Mouse (Mus musculus) spleen, postnatal 36 days (tissue): ENCODE results near the gene Zfp78.

ENCODE experiments used
- DNase-seq, 2 experiments: peaks; one replicate each; pipeline ENCODE4 v3.0.0; 2022; ENCODE audit warnings: low spot score in 2 of 2, mixed read lengths in 1 of 2

Gene Zfp78

GRCm38 (mm10) chr7:6388971-6389370 is 25.9 kb downstream of the Zfp78 start:
- no peak for DNase-seq

- no peak for DNase-seq
These were observed 26.4 kb downstream of the Zfp78 start for GRCm38 (mm10) chr7:6389449-6389848.

- DNase-seq = peak; percentile 32 to 43
These were observed 35.2 kb downstream of the Zfp78 start, which contains the start of gene Smim17 for GRCm38 (mm10) chr7:6397996-6398975. Gene Smim17 (plus strand): TSS chr7:6398715.

- peak; percentile 54 to 65 for DNase-seq
These were observed 47.0 kb downstream of the Zfp78 start, which contains the start of gene Gm20715 for GRCm38 (mm10) chr7:6410043-6410442. Gene Gm20715 (plus strand): TSS chr7:6410277.

GRCm38 (mm10) chr7:6414626-6415441 is 51.8 kb downstream of the Zfp78 start:
- DNase-seq = no peak

- DNase-seq = no peak
These were observed 52.3 kb downstream of the Zfp78 start for GRCm38 (mm10) chr7:6415442-6415787.

- no peak for DNase-seq
These were observed 56.8 kb downstream of the Zfp78 start for GRCm38 (mm10) chr7:6419894-6420293.

- DNase-seq = no peak
These were observed 66.3 kb downstream of the Zfp78 start for GRCm38 (mm10) chr7:6429381-6429780.

- DNase-seq = no peak
These were observed 67.3 kb downstream of the Zfp78 start for GRCm38 (mm10) chr7:6430342-6430741.
